Mouse (Mus musculus) embryo, embryonic 9.5 days (tissue): Measurements from ENCODE around the gene Plvap.
A peak's percentile ranks its signal among the peaks of the same experiment; 100 is the strongest.
"Not testable (repeated sequence)": the region's sequence is repeated elsewhere in the genome, so short reads cannot be mapped to it uniquely, and the experiment has no call there.

Experiments
- DNase-seq: peaks from one replicate; pipeline ENCODE4 v3.0.0-alpha.2; 2017; ENCODE audit errors: extremely low spot score

Gene Plvap

DNA sequence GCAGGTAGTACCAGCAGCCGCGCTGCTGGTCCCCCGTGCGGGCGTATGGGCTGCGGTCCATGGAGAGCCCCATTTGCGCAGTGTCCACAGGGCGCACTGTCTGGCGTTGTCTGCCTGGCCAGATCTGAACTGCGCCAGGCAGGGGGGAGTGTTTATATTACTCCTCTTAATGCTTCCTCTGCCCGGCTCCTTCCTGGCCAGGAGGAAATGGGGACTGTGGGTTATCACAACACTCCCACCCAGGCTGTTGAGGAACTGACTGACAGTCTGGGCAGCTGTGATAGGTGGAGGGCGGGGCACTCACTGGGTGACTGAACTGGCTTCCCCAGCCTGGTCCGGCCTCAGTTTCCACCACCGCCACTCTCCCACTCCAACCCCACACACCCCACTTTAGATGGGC, at the start of gene Plvap:
Gene Plvap, minus strand, starts transcription at position 109 of the 400 bp plus-strand sequence.
- no peak for DNase-seq

DNA sequence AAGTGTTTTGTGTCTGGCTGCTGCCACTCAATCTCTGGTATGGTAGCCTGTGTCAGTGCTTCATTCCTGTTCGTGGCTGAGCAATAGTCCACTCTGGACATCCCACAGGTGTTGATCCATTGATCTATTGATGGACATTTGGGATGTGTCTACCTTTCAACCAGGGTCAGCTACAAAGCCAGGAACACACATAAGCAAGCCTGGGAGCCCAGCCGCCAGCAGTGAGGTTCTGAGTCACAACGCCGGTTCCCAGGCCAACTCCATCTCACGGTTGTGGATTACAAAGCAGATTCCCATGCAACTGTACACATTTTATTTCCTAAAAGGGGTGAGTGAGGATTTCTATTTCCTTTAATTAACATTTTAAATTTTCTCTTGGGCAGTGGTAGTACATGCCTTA, 49.2 kb upstream of the Plvap start:
- DNase-seq: no peak

DNA sequence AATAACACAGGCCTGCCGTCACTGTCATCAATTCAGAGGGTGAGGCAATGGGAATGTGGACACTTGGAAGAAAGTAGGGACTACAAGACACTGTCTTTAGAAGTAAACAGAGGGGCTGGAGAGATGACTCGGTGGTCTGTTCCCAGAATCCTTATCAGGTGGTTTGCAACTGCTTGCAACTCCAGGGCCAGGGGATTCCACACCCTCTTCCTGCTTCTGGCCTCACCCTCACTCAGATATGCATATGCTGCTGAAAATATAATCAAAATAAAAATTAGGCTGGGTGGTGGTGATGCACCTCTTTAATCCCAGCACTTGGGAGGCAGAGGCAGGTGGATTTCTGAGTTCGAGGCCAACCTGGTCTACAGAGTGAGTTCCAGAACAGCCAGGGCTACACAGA, 48.5 kb upstream of the Plvap start:
- no peak for DNase-seq

DNA sequence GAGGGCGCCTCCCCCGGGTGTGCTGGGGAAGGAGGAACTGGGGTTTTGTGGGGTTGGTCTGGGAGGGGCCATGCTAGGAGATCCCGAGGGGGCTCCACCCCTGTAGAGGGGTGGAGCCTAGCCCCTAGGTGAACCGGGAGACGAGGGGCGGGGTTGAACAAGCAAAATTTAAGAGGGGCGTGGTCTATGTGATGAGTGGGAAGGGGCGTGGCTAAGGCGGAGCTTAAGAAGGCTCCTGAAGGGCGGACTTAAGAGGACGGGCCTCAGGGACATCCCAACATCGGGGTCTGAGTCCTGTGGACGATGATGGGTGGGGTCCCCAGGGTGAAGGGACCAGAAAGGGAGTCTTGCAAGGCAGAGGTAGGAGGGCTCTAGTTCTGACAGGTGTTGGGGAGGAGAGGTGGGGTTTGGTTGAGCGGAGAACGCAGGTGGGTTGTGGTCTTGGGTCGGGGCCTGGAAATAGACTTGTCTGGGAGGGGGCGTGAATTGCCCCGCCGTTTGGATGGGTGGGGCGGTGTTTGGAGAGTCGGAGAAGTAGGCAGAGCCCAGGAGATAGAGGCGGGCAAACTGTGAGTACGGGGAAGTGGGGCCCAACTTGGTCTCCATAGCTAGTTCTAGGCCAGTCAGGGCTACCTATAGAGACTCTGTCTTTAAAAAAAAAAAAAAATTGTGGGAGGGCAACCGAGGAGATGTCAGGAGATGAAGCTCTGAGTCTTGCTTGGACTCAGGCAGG, 47.6 kb upstream of the Plvap start:
- DNase-seq: peak; percentile 79

DNA sequence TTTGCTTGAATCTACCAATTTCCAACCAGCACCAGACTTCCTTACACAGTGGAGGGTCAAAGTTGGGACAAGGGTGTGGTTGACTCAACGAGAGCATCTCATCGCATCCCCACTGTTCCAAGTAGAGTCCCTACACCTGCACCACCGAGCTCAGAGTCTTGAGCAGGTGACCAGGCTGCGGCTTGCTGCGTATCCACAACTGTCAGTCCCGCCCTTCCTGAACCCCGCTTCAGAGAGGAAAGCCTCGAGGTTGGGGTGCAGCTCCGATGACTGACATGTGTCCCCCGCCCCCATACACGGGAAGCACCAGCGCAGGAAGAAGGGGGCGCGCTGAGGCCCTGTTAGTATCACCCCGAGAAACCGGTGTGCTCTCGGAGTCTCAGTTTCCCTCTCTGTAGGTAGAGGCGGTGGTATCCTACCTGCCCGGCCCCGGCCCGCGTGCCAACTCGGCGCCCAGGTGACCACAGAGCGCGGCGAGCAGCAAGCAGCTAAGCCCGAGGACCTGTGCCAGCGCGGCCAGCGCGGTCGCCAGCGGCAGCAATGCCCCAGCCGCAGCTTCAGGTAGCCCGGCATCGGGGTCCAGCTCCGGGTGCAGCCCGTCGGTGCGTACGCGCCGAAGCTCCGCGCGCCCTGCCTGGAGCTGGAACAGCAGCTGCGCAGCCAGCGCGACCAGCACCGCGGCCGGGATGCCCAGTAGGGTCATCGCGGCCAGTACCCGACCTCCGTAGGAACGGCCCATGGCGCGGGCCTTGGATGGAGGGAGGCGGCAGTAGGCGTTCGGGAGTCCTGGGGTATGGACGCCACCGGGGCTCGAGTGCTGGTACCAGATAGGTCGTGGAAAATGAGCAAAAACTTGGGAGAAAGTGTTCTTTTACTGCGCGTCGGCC, 46.8 kb upstream of the Plvap start, which contains the start of gene Tmem221:
Gene Tmem221, minus strand, starts transcription at position 801 of the 887 bp plus-strand sequence.
- DNase-seq: no peak

DNA sequence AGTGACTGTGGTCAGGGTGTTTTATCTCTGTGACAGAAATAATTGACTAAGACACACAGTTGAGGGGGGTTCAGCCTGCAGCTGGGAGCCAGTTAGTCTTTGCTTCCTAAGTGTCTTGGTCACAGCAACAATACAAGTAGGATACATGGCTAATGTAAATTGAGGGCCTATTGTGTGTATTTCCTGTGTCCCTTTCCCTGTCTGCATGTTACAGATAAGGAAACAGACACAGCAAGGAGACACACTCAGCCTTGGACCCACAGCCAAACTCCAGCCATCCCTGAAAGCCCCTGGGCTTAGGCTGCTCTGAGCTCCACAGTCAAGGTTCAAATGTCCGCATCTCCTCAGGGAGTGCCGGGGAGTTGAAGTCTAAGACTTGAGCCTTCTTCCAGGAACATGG, 43.1 kb upstream of the Plvap start:
- DNase-seq: no peak

DNA sequence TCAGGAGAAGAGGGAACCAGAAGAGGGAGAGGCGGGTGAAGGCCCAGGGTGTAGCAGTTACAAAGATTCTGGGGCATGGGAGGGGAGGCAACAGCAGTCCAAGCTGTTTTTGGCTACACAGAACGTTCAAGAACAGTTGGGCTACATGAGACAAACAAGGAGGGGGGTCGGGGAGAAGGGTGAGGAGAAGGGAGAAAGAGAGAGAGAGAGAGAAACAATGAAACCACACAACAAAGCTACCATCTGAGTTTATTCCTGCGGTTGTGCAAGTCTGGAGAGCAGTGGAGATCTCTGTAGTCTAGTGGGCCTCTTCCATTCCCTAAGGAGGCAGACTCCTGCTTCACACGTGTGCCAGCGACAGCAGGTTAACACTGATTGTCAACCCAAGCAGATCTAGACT, 42.4 kb upstream of the Plvap start:
- DNase-seq: no peak

DNA sequence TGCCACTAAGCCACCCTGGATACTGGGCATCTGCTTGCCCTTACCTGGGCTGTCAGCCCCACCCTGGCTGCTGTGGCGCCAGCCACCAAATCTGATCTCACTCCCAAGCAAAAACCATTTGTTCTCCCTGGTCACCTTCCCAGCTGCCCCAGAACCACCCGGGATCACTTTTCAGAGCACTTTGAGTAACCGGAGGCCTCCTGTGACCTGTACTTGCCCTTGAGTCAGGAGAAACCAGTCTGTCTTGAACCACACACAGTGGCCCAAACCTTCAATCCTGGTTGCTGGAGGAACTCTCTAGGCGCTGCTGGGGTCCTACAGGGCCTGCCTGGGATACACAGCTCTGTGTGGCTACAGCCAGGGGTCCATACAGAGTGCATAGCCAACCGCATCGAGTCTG, 41.2 kb upstream of the Plvap start:
- DNase-seq: no peak

DNA sequence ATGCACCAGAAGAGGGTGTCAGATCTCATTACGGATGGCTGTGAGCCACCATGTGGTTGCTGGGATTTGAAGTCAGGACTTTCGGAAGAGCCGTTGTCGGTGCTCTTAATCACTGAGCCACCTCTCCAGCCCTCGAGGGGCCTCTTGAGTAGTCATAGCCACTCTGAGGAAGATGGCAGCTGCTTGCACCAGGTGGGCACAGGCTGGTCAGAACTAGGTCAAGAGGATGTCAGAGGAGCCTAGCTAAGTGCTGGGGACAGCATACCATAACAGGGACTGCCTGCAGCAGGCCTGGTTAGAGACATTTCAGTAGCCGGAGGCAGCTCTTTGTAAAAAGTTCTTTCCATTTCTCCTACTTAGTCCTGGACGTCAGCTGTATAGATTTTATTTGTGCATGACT, 39.2 kb upstream of the Plvap start:
- no peak for DNase-seq

DNA sequence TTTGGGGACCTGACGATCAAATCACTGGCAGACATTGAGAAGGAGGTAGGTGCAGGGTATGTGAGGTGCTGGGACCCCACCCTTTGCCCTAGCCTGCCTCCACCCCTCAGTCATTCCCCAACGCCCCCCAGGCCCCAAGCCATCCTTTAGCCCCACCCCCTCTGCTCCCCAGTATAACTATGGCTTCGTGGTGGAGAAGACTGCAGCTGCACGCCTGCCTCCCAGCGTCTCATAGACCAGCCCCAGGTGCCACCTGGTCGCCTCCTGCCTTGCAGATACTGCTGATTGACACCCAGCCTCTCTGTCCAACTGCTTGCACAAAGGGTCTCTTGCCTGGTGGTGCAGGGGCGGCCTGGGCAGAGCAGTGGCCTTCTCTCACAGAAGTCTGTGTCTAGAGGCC, 36.0 kb upstream of the Plvap start:
- no peak for DNase-seq

DNA sequence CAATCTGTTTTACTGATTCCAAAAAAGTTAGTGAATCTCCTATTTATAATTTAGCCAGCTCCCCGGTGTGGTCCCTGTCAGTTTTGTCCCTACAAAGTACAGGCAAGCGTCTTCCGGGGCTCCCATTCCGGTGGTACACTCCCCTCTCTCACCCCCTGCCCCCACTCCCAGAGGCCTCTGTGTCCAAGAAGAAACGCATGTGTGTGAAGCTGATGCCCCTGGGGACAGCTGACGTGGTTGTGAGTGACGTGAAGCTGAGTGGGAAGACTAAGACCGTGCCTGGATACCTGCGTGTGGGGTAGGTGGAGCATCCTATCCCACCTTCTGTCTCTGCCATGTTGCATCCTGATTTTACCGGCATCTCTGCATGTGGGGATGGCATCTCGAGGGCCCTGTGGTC, 33.5 kb upstream of the Plvap start:
- DNase-seq: no peak

DNA sequence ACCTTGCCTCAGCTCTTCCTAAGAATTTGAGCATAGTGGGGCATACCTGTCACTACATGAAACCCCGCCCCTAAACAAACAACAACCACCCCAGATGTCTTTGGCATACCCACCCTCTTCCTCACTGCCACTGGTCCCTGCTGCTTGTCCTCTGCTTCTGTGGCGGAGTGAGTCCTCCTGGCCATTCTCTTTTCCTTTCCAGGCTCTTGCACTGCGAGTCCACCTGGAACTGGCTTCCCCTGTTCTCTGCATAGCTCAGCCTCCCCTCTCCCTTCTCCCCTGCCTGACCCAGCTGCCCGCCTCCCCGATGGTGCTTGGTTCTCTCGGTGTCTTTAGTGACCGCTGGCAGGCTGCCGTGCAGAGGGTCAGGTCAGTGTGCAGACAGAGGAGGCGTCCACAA, 32.2 kb upstream of the Plvap start:
- DNase-seq: no peak

DNA sequence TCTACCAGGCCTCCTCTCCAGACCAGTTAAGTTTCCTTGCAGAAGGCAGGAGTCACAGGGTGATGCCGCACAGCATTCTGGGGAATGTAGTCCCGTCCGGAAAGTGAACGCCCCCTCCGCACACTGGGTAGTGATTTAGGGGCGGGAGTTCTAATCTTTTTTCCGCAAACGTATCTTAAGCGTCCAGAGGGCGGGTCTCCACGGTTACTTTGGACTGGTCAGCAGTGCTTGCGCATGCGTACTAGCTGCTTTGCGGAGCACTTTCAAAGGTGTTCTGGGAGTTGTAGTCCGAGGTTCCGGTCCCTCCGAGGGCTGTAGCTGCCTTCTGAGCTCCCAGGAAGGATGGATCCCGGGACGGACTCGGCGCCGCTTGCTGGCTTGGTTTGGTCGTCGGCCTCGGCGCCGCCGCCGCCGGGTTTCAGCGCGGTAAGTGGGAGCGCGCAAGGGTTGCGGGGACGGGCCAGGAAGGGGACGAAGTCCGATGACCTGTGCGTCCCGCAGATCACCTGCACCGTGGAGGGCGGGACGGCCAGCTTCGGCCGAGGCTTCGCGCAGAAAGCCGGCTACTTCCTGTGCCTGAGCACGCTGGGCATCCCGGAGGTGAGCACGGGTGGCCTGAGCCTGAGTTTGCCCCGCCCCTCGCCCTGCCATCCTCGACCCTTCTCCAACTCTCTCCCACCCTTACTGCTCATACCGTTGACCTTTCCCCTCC, 31.2 kb upstream of the Plvap start, which contains the start of gene Mvb12a:
Gene Mvb12a, plus strand, starts transcription at position 291 of the 712 bp plus-strand sequence.
- peak; percentile 95 for DNase-seq

DNA sequence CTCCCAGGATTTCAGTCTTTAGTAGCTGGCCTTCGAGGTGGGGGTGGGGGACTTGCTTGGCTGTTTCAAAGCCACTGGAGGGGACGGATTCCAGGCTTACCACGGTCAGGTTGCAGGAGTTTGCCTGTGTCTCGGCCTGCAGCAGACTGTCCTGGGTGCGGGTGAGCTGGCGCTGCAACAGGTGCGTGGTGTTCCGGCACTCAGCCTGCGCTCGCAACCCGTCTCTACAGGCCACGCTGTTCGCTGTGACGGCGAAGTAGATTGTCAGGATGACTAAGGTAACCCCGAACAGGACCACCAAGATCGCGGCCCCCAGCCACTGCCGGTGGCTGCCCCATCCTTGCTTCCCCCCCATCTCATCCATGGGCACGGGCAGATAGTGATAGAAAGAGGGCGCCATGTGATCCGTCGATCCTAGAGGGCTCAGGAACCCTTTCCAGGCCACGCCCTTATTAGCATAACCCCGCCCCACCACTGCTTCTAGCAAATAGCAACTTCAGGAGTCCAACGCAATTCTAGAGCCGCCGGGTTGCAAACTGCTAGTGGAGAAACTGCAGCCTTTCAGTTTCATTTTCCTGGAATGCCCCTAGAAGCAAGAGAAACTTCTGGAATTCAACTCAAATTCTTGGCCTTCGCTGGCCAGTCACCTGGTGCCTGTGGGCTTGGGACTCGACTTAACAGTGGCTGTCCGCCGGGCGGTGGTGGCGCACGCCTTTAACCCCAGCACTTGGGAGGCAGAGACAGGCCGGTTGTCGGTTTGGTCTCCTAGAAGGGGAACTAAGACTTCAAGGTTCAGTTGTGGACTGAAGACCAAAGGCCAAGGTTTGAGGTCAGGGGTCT, 25.7 kb upstream of the Plvap start, which contains the start of gene Bst2:
Gene Bst2, minus strand, starts transcription at position 429 of the 840 bp plus-strand sequence.
- peak; percentile 80 for DNase-seq

DNA sequence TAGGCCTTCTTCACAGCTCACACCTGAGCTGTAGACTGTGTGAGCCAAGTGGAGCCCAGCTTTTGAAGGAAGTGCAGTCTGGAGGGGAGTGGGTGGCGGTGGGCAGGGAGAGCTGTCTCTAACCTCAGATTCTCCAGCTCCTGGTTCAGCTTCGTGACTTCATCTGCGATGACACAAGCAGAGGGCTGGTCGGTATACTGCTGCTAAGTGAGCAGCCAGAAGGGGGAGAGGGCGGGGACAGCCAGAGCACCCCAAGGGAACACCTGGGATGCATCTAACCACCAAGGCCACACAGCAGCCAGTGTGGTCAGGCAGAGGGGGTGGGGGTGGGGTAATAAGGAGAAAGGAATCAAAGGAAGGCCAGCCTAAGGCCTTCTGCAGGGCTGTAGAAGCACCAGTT, 24.1 kb upstream of the Plvap start:
- no peak for DNase-seq

DNA sequence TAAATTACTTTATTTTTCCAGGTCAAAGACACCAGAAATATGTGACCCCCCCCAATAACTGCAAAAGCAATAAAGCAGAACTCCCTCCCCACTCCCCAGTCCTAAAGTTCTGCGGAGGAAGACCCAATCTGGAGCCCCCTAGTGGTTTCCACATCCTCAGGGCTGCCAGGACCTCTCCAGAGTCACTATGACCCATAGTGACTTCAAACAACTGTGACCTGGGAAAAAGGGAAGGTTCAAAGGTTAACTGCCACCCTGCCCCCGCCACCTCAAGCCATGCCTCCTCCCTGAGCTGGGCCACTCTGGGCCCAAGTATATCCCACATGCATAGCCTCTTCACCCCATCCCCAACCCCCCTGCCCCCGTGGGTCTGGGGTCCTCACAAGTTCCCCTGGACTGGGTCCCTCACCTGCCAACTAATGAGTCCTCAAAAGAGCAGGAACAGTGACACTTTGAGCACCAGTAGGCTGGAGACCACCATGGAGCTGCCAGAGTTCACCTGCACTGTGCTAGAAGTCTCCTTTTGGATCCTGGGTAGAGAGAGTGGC, 22.8 kb upstream of the Plvap start:
- no peak for DNase-seq

DNA sequence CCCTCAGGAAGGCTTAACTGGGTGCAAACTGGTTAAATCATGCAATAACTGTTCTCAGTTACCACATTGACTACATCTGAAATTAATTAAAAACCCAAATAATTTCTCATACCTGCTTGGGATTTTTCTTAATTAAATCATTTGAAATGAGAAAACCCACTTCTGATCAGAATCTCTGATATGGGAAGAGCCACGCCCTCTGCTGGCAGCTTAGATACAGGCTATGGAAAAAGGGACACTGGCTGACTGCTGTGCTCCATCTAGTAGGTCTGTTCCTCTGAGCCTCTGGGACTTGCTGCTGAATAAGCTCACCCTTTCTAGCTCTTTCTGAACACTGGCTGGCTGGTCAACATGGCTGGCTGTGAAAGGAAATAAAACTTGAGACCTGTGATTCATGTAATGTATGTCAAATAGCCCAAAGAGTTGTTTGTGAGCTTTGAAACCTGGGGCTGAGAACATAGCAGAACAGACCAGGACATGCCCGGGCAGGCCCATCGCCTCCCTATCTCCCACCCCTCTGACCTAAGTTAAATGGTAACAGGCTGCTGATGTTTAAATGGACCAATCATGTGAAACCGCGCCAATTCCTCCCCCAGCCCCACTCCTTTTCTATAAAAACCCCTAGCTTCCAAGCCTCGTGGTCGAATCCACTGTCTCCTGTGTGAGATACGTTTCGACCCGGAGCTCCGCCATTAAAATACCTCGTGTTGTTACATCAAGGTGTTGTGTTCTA, 19.3 kb upstream of the Plvap start:
- DNase-seq: not testable (repeated sequence)

DNA sequence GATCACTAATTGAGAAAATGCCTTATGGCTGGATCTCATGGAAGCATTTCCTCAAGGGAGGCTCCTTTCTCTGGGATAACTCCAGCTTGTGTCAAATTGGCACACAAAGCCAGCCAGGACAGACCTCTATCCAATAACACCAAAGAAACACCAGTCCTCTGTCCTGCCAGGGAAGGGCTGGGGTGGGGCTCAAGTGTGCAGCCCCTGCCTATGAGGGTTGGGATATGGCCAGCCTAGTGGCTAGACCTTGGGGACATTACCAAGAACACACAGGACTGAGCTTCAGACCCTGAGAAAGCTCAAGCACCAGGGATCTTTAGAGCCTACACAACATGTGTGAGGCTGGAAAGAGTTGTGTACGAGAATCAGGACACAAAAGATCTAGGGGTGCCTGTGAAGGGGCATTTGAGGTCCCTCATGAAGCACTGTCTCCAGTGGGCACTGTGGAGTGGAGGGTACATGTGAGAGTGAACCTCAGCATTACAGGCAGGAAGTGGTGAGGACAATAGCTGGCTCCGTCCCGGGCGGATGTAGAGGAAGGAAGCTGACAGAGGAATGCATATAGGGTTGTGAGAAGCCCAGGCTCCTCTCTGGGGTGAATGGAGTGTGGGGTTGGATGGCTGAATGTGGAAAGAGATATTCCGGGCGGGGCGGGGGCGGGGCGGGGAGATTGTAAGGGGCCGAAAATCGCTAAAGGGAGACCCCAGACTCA, 17.0 kb upstream of the Plvap start:
- DNase-seq: no peak

DNA sequence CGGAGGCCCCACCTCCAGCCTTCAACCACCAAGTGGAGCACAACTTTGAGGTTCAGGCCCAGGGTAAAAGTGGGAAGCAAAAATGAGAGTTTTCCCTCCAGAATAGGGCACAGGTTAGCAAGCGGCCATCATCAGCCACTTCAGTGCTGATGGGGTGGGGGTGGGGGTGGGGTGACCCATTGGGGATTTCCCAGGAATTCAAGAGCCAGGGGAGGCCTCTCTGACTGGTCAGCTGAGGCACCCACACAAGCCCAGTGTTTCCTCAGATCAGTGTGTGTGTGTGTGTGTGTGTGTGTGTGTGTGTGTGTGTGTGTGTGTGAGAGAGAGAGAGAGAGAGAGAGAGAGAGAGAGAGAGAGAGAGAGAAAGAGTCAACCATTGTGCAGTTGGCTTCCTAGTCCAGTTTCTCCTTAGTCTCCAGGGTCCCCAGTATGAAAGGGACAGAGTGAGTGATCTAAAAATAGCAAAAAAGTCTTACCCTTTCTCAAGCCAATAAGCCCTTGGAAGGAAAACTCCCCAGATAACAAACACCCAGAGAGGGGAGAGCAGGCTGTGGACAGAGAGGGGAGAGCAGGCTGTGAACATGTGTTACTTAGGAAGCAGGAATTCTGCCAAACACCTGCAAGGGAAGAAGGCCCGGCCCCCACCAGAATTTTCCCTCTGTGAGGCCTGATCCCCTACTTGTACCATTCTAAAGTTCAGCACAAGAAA, 15.8 kb upstream of the Plvap start:
- no peak for DNase-seq
